Mouse (Mus musculus) midbrain, embryonic 15.5 days (tissue): ENCODE data around the gene Olfr559. TPM values are rescaled to one million over a fixed set of nuclear protein-coding genes. Genes with fewer than 3 reads are reported as not detected.

Source experiments
- ATAC-seq: fragments of 200-750 bp; cut with Nextera tagmentation; replicated peaks from 2 replicates; pipeline ENCODE4 v1.8.0; 2017; ENCODE audit warnings: moderate TSS enrichment
- H3K27ac ChIP-seq: fragments of 300-500 bp; sonication (generic); 2 replicates; pipeline ENCODE4 v1.5.1; 2015; ENCODE audit warnings: mild to moderate bottlenecking, inconsistent platforms
- H3K27me3 ChIP-seq: fragments of 300-500 bp; sonication (generic); replicated peaks from 2 replicates; pipeline ENCODE4 v1.6.1; 2015; ENCODE audit warnings: inconsistent platforms
- H3K36me3 ChIP-seq: fragments of 300-500 bp; sonication (generic); replicated peaks from 2 replicates; pipeline ENCODE4 v1.6.1; 2015; ENCODE audit warnings: inconsistent platforms
- H3K4me1 ChIP-seq: fragments of 300-500 bp; sonication (generic); 2 replicates; pipeline ENCODE4 v1.6.1; 2015; ENCODE audit warnings: inconsistent platforms
- H3K4me2 ChIP-seq: fragments of 300-500 bp; sonication (generic); 2 replicates; pipeline ENCODE4 v1.6.1; 2015; ENCODE audit warnings: inconsistent platforms, mild to moderate bottlenecking, moderate library complexity
- H3K4me3 ChIP-seq: fragments of 300-500 bp; sonication (generic); 2 replicates; pipeline ENCODE4 v1.5.1; 2015; ENCODE audit warnings: mild to moderate bottlenecking, inconsistent platforms
- H3K9ac ChIP-seq: fragments of 300-500 bp; sonication (generic); 2 replicates; pipeline ENCODE4 v1.6.1; 2015; ENCODE audit warnings: mild to moderate bottlenecking, inconsistent platforms
- H3K9me3 ChIP-seq: fragments of 300-500 bp; sonication (generic); 2 replicates; pipeline ENCODE4 v1.6.1; 2016; ENCODE audit warnings: inconsistent platforms
- WGBS: fragments of 180-500 bp; shearing (Covaris S2); methylation state at CpG from one replicate; pipeline ENCODE4 v1.1.7; 2015; ENCODE audit warnings: mixed read lengths; 5-methylcytosine and 5-hydroxymethylcytosine counted together
- polyA plus RNA-seq: library from polyadenylated mRNA; unstranded; fragments of >200 nt; fragmentation: Nextera tagmentation; extraction: Ambion mirVana; gene quantifications from 2 replicates; pipeline ENCODE4 v1.2.1, GENCODE M21; 2015

The Olfr559 gene
- polyA plus RNA-seq: not detected in 2 replicates

- no peak within 1 kb of the TSS for H3K4me3 ChIP-seq
- H3K27me3 ChIP-seq: no peaks in the 10 kb centered on the region
- H3K4me2 ChIP-seq: no peak within 1 kb of the TSS
- no peaks in the 10 kb centered on the region for H3K4me1 ChIP-seq
- H3K36me3 ChIP-seq: no peaks in the 10 kb centered on the region
- H3K9ac ChIP-seq: no peak within 1 kb of the TSS
- H3K27ac ChIP-seq: no peak within 1 kb of the TSS
- no peak for ATAC-seq
- H3K9me3 ChIP-seq: no peaks in the 10 kb centered on the region
Measured at GRCm38 (mm10) chr7:102727391-102727790, at the start of gene Olfr559. Gene Olfr559 (minus strand): TSS chr7:102727491.

- no peak within 1 kb of the TSS for H3K4me3 ChIP-seq
Measured at GRCm38 (mm10) chr7:102770921-102771320, 43.6 kb upstream of the Olfr559 start, which contains the start of gene Olfr561. Gene Olfr561 (plus strand): TSS chr7:102771221.

GRCm38 (mm10) chr7:102759266-102759665 lies 32.0 kb upstream of the Olfr559 start, which contains the start of the genes Olfr560 and Olfr78:
Gene Olfr560 (minus strand): TSS chr7:102759366.
Gene Olfr78 (minus strand): TSS chr7:102759471.
- Histone ChIP-seq H3K27me3 (no peaks in the 10 kb centered on the region), H3K4me1 (no peaks in the 10 kb centered on the region), H3K9ac (no peak within 1 kb of the TSS), H3K36me3 (no peaks in the 10 kb centered on the region), H3K9me3 (no peaks in the 10 kb centered on the region), H3K4me2 (no peak within 1 kb of the TSS), H3K27ac (no peak within 1 kb of the TSS), H3K4me3 (no peak within 1 kb of the TSS)
- WGBS: 69% methylated on average over 4 of the region's 4 CpGs
- no peak for ATAC-seq

More at GRCm38 (mm10) chr7:102770921-102771320, 43.6 kb upstream of the Olfr559 start, which contains the start of gene Olfr561:
- 81% methylated on average over 2 of the region's 2 CpGs for WGBS
- ATAC-seq: no peak
- H3K27me3 ChIP-seq: no peaks in the 10 kb centered on the region
- H3K36me3 ChIP-seq: no peaks in the 10 kb centered on the region
- H3K9ac ChIP-seq: no peak within 1 kb of the TSS
- no peak within 1 kb of the TSS for H3K27ac ChIP-seq
- no peak within 1 kb of the TSS for H3K4me2 ChIP-seq
- H3K9me3 ChIP-seq: no peaks in the 10 kb centered on the region
- H3K4me1 ChIP-seq: no peaks in the 10 kb centered on the region

- Histone ChIP-seq H3K4me2 (no peak overlapping the region), H3K4me1 (no peaks in the 10 kb centered on the region), H3K27ac (no peak overlapping the region), H3K36me3 (no peaks in the 10 kb centered on the region), H3K9me3 (no peaks in the 10 kb centered on the region), H3K27me3 (no peaks in the 10 kb centered on the region), H3K4me3 (no peak overlapping the region), H3K9ac (no peak overlapping the region)
- no peak for ATAC-seq
- WGBS: 23% methylated on average over 1 of the region's 1 CpGs
Measured at GRCm38 (mm10) chr7:102752086-102752485, 24.8 kb upstream of the Olfr559 start.

GRCm38 (mm10) chr7:102737705-102738104 lies 10.4 kb upstream of the Olfr559 start:
- no peak for ATAC-seq
- no peaks in the 10 kb centered on the region for H3K27me3 ChIP-seq
- no peak overlapping the region for H3K4me3 ChIP-seq
- no peak overlapping the region for H3K27ac ChIP-seq
- no peaks in the 10 kb centered on the region for H3K4me1 ChIP-seq
- no peaks in the 10 kb centered on the region for H3K9me3 ChIP-seq
- H3K4me2 ChIP-seq: no peak overlapping the region
- WGBS: 65% methylated on average over 2 of the region's 2 CpGs
- H3K36me3 ChIP-seq: no peaks in the 10 kb centered on the region
- H3K9ac ChIP-seq: no peak overlapping the region

- Histone ChIP-seq H3K9me3 (no peaks in the 10 kb centered on the region), H3K36me3 (no peaks in the 10 kb centered on the region), H3K9ac (no peak overlapping the region), H3K4me2 (no peak overlapping the region), H3K4me1 (no peaks in the 10 kb centered on the region), H3K27ac (no peak overlapping the region), H3K4me3 (no peak overlapping the region), H3K27me3 (no peaks in the 10 kb centered on the region)
- no peak for ATAC-seq
- WGBS: 79% methylated on average over 1 of the region's 1 CpGs
Measured at GRCm38 (mm10) chr7:102733793-102734192, 6.5 kb upstream of the Olfr559 start.

GRCm38 (mm10) chr7:102718970-102719369 lies 8.3 kb downstream of the Olfr559 start, which contains the start of gene Olfr33:
Gene Olfr33 (minus strand): TSS chr7:102719070.
- no peaks in the 10 kb centered on the region for H3K4me1 ChIP-seq
- 38% methylated on average over 1 of the region's 1 CpGs for WGBS

GRCm38 (mm10) chr7:102701915-102702314 lies 25.4 kb downstream of the Olfr559 start, which contains the start of gene Olfr558:
Gene Olfr558 (plus strand): TSS chr7:102702215.
- Histone ChIP-seq H3K4me3 (no peak within 1 kb of the TSS), H3K4me2 (no peak within 1 kb of the TSS), H3K9me3 (no peaks in the 10 kb centered on the region), H3K27ac (no peak within 1 kb of the TSS), H3K4me1 (no peaks in the 10 kb centered on the region), H3K9ac (no peak within 1 kb of the TSS), H3K27me3 (no peaks in the 10 kb centered on the region), H3K36me3 (no peaks in the 10 kb centered on the region)
- no peak for ATAC-seq

More at GRCm38 (mm10) chr7:102718970-102719369, 8.3 kb downstream of the Olfr559 start, which contains the start of gene Olfr33:
- Histone ChIP-seq H3K27ac (no peak within 1 kb of the TSS), H3K27me3 (no peaks in the 10 kb centered on the region), H3K36me3 (no peaks in the 10 kb centered on the region), H3K9me3 (no peaks in the 10 kb centered on the region), H3K4me2 (no peak within 1 kb of the TSS), H3K9ac (no peak within 1 kb of the TSS), H3K4me3 (no peak within 1 kb of the TSS)
- no peak for ATAC-seq

GRCm38 (mm10) chr7:102698461-102698860 lies 28.8 kb downstream of the Olfr559 start:
- no peaks in the 10 kb centered on the region for H3K4me1 ChIP-seq
- ATAC-seq: no peak
- H3K9ac ChIP-seq: no peak overlapping the region
- H3K4me3 ChIP-seq: no peak overlapping the region
- H3K36me3 ChIP-seq: no peaks in the 10 kb centered on the region
- no peaks in the 10 kb centered on the region for H3K9me3 ChIP-seq
- H3K27ac ChIP-seq: no peak overlapping the region
- H3K27me3 ChIP-seq: no peaks in the 10 kb centered on the region
- 87% methylated on average over 7 of the region's 7 CpGs for WGBS
- no peak overlapping the region for H3K4me2 ChIP-seq

- Histone ChIP-seq H3K4me3 (no peak within 1 kb of the TSS), H3K9ac (no peak within 1 kb of the TSS), H3K27me3 (no peaks in the 10 kb centered on the region), H3K4me1 (no peaks in the 10 kb centered on the region), H3K9me3 (no peaks in the 10 kb centered on the region), H3K4me2 (no peak within 1 kb of the TSS), H3K36me3 (no peaks in the 10 kb centered on the region), H3K27ac (no peak within 1 kb of the TSS)
- no peak for ATAC-seq
- WGBS: 81% methylated on average over 5 of the region's 5 CpGs
Measured at GRCm38 (mm10) chr7:102695358-102696125, 31.7 kb downstream of the Olfr559 start, which contains the start of gene Olfr557. Gene Olfr557 (plus strand): TSS chr7:102695910.

- Histone ChIP-seq H3K9ac (peak within 1 kb of the TSS; percentile 66), H3K4me1 (peaks cover 6% of the 10 kb centered on the region), H3K27ac (peak within 1 kb of the TSS; percentile 77), H3K4me3 (peak within 1 kb of the TSS; percentile 59), H3K4me2 (peak within 1 kb of the TSS; percentile 71), H3K27me3 (no peaks in the 10 kb centered on the region), H3K9me3 (no peaks in the 10 kb centered on the region), H3K36me3 (no peaks in the 10 kb centered on the region)
- WGBS: 0% methylated on average over 40 of the region's 40 CpGs
- peak; percentile 100 for ATAC-seq
Measured at GRCm38 (mm10) chr7:102686944-102687501, 40.3 kb downstream of the Olfr559 start, which contains the start of gene Trim68. Gene Trim68 (minus strand): TSS chr7:102687327.

- no peaks in the 10 kb centered on the region for H3K36me3 ChIP-seq
- no peak for ATAC-seq
- no peak overlapping the region for H3K4me2 ChIP-seq
- 91% methylated on average over 1 of the region's 1 CpGs for WGBS
- H3K27ac ChIP-seq: no peak overlapping the region
- H3K4me1 ChIP-seq: no peaks in the 10 kb centered on the region
- H3K4me3 ChIP-seq: no peak overlapping the region
- H3K27me3 ChIP-seq: no peaks in the 10 kb centered on the region
- no peaks in the 10 kb centered on the region for H3K9me3 ChIP-seq
- no peak overlapping the region for H3K9ac ChIP-seq
Measured at GRCm38 (mm10) chr7:102681916-102682315, 45.4 kb downstream of the Olfr559 start.
